Mouse (Mus musculus) cerebellum, postnatal 4 days (tissue): ENCODE results near the gene Cerk.
"Not testable (repeated sequence)": the region's sequence is repeated elsewhere in the genome, so short reads cannot be mapped to it uniquely, and the experiment has no call there.

ENCODE experiments used
- DNase-seq, 2 experiments: peaks; one replicate each; pipeline ENCODE4 v3.0.0; 2022; ENCODE audit warnings: low spot score in 2 of 2, mixed read lengths in 1 of 2

Cerk gene

GRCm38 (mm10) chr15:86181941-86182439 is 4.0 kb downstream of the Cerk start:
- DNase-seq: no peak

GRCm38 (mm10) chr15:86181321-86181720 is 4.6 kb downstream of the Cerk start:
- not testable (repeated sequence) for DNase-seq

GRCm38 (mm10) chr15:86180427-86180826 is 5.5 kb downstream of the Cerk start:
- DNase-seq: no peak

GRCm38 (mm10) chr15:86178594-86178993 is 7.3 kb downstream of the Cerk start:
- DNase-seq: no peak

GRCm38 (mm10) chr15:86177703-86178251 is 8.2 kb downstream of the Cerk start:
- DNase-seq: peak in 1 of 2 experiments; percentile 62

- DNase-seq: no peak
These were observed 8.9 kb downstream of the Cerk start for GRCm38 (mm10) chr15:86176771-86177702.

- no peak for DNase-seq
These were observed 9.8 kb downstream of the Cerk start for GRCm38 (mm10) chr15:86176166-86176565.

GRCm38 (mm10) chr15:86175253-86176050 is 10.5 kb downstream of the Cerk start:
- no peak for DNase-seq

GRCm38 (mm10) chr15:86173136-86173985 is 12.6 kb downstream of the Cerk start:
- DNase-seq: no peak

GRCm38 (mm10) chr15:86172526-86172925 is 13.4 kb downstream of the Cerk start:
- DNase-seq: no peak

GRCm38 (mm10) chr15:86172124-86172523 is 13.8 kb downstream of the Cerk start:
- DNase-seq: no peak

GRCm38 (mm10) chr15:86171316-86171715 is 14.6 kb downstream of the Cerk start:
- DNase-seq: no peak

- DNase-seq: no peak
These were observed 16.2 kb downstream of the Cerk start for GRCm38 (mm10) chr15:86169817-86170110.

GRCm38 (mm10) chr15:86168941-86169816 is 16.8 kb downstream of the Cerk start:
- DNase-seq: no peak

- no peak for DNase-seq
These were observed 17.5 kb downstream of the Cerk start for GRCm38 (mm10) chr15:86168505-86168867.

- no peak for DNase-seq
These were observed 18.0 kb downstream of the Cerk start for GRCm38 (mm10) chr15:86167787-86168504.

GRCm38 (mm10) chr15:86167032-86167655 is 18.8 kb downstream of the Cerk start:
- DNase-seq: no peak

- DNase-seq: no peak
These were observed 19.9 kb downstream of the Cerk start for GRCm38 (mm10) chr15:86165811-86166590.
